14 mouse cellular contexts compared by ENCODE assay signal in the genomic region with DNA sequence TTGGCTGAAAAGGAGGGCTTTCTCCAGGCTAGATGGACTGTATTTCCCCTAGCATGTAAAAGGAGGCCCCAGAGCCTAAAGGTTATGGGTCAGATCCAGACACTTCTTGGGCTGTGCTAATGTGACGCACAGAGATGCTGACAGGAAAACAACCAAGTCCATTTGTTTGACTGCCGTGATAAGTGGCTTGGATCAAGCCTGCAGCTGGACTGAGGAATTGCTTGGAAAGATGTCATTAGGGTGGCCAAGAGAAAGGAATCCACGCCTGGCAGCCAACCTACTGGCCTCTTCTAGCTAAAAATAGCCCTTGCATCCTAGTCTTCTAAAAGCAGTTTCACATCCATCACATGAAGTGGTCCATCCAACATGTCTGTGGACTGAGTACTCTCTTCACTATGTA.
DNase-seq lines count a peak whose midpoint lies in the region.
"Had no signal": no experiment of that assay in that cellular context is flagged by ENCODE, and none has a peak within 500 bp of the region (broad histone marks: within the 10 kb centered on the region; RNA-seq: fewer than 3 reads in every experiment).

No protein-coding gene starts in this region.

- DNase-seq in gastrocnemius, postnatal 25 days, result peak; percentile 7
- DNase-seq in gastrocnemius, postnatal 14 days, result no peak
- DNase-seq in heart, adult 8-10 months (ENCODE audit: low spot score), result peak; percentile 36
- peak; percentile 62 to 64 for DNase-seq in heart, postnatal 10 days
- peak; percentile 40 for DNase-seq in heart, postnatal 4 days
- no peak for DNase-seq in T-cell, adult 2 months (ENCODE audit: low spot score)
- DNase-seq in urinary bladder, postnatal 25 days (ENCODE audit: low spot score), result no peak
- DNase-seq: adrenal gland, postnatal 10 days; B cell, adult 2 months; cerebellum, adult 11-12 months; cerebellum, adult 9-10 months; cerebellum, postnatal 25 days; gastrocnemius, postnatal 10 days; kidney, adult 11 months had no signal

- intact Hi-C loops in gastrocnemius, postnatal 14 days (cut with DNase I; ENCODE audit: low total_unique reads), result no loop called here
- intact Hi-C loops in heart, postnatal 10 days (cut with DNase I), result no loop called here

Comparison
In these comparisons a context has a peak if more than half of its experiments do, and no peak if none do; other contexts are left out.
1. DNase-seq: peak in gastrocnemius, postnatal 25 days (single experiment), heart, adult 8-10 months (single experiment), heart, postnatal 10 days (2 of 2) and heart, postnatal 4 days (single experiment); none in gastrocnemius, postnatal 14 days (single experiment), T-cell, adult 2 months (single experiment) and urinary bladder, postnatal 25 days (single experiment).